Mouse (Mus musculus) megakaryocyte, embryonic 14.5 days (primary cell): Measurements from ENCODE around the gene Eml1.

ENCODE experiments used
- FLI1 ChIP-seq: IDR thresholded peaks from 2 replicates; pipeline ENCODE4 v1.6.1; 2012; ENCODE audit warnings: low read length, inconsistent platforms, mixed read lengths
- GATA1 ChIP-seq: IDR thresholded peaks from 3 replicates; pipeline ENCODE4 v1.6.1; 2012; ENCODE audit warnings: mixed read lengths, low read length, inconsistent platforms, borderline replicate concordance

DNA sequence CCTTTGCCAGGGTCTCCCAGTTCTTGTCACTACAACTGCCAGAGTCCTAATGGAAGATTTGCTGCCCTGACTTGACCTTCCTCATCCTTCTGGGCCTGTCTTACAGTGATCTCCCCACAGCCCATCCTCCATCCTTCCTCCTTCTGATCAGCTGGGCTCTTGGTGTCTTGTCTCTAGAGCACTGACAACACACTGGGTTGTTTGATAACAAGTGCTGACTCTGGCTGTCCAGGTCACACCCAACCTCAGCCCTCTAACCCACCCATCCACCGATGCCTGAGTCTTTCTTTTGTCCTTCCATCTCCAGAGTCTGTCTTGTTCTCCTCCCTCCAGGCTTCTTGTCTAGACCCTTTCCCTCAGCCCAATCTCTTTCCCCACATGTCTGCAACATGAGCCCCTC lies 50.7 kb downstream of the Eml1 start:
- TF ChIP-seq FLI1 (no peak), GATA1 (no peak)
